Mouse (Mus musculus) heart, postnatal 14 days (tissue): Measurements from ENCODE around the gene Retsat. TPM values are rescaled to one million over a fixed set of nuclear protein-coding genes. Genes with fewer than 3 reads are reported as not detected.

Experiments used
- DNase-seq, 2 experiments: peaks; one replicate each; pipeline ENCODE4 v3.0.0; 2021 to 2022
- intact Hi-C: fragments of 180-260 bp; cut with DNase I; formaldehyde crosslinking; loops from one replicate; pipeline ENCODE4 v1.15.1; 2025
- total RNA-seq, 2 experiments: library from RNA; stranded (reverse); gene quantifications; 2 replicates each; pipeline ENCODE4 v1.2.3; 2021

Gene Retsat
- total RNA-seq, 2 experiments from 2014 or later, result 164 to 166 TPM

DNA sequence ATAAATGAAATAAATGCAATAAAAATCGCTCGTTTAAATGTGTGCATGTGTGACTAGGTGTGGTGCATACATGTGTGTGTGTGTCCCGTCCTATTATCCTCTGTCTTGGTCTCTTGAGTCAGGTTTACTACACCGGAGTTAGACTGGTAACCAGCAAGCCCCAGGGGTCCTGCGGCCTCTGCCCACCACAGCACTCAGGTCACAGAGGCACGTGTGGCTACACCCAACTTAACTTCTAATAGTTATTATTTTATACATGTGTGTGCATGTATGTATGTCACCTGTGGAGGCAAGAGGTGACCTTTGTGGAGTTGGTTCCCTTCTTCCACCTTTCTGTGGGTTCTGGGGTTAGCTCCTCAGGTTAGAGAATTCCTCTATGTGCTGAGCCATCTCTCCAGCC lies 56.1 kb downstream of the Retsat start:
- intact Hi-C loops, result loop anchor here (10.0 kb wide), 1 partner anchor 570 kb away; the partner anchor contains the start of gene Dnah6
- no peak for DNase-seq

DNA sequence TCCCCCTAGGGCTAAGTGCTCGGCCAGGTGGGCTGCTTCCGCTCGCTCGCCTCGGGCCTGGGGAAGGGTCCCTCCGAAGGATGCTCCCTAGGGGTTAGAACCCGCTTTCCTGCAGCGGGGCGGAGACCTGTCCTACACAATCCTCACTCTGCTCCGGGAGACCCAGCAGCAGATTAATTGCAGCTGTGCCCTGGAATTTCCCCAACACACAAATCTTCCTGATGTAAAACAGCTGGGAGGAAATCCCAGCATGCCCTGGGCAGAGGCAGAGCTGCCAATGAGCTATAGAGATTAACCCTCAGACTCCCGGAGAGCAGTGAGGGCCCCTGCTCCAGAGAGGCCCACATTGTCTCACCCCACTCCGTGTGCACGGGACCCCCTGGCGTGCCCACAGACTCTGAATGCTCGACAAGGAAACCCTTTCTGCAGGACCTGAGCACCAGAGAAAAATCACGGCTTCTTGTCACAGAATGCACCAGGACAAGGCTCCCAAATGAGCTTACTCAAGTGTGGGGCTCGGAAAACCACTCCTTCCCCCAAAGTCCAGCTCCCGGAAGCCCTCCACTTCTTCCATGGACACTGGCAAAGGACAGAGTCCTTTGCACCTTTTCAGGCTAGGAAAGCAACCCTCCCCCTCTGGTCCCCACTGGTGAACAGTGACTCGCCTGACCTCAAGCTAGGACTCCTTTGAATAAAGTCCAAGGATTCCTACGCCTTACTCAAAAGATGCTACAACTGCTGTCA lies 57.2 kb downstream of the Retsat start:
- intact Hi-C loops, result loop anchor here (10.0 kb wide), 1 partner anchor 569 kb away; the partner anchor contains the start of gene Dnah6
- DNase-seq, result peak; percentile 73 to 82

DNA sequence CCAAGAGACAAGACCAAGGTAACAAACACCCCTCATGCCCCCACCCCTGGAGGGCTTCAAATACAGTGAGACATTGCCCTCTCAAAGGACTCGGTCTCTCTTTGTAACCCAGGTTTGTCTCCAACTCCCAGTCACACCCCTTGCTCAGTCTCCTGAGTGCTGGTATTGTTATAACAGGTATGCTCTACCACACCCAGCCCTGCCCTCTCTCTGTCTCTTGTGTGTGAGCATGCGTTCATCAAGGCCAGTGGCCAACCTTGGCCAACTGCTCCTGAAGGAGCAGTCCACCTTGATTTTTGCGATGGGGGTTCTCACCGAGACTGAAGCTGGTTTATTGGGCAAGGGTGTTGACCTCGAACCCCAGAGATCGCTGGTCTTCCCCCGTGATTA lies 57.8 kb downstream of the Retsat start:
- no peak for DNase-seq
- intact Hi-C loops, result loop anchor here (10.0 kb wide), 1 partner anchor 569 kb away; the partner anchor contains the start of gene Dnah6

DNA sequence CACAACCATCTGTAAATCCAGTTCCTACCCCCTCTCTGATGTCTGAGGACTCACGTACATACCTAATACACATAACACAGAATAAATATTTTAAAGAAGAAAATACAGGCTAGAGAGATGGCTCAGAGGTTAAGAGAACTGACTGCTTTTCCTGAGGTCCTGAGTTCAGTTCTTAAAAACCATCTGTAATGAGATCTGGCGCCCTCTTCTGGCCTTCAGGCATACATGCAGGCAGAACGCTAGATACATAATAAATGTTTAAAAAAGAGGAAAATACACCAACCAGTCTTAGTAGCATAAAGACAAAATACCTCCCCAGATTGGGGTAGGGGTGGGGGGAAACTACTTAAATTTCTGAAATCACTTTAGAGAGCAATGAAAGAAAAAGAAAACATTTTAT lies 59.7 kb downstream of the Retsat start:
- intact Hi-C loops, result loop anchor here (10.0 kb wide), 1 partner anchor 567 kb away; the partner anchor contains the start of gene Dnah6
- DNase-seq, result peak in 1 of 2 experiments; percentile 52

Other genes with a start within 250 kb of the Retsat start
- gene Tmem150a, start 243.0 kb upstream of the Retsat start, total RNA-seq, result 10 to 100 TPM; 14.7 to 17.6 TPM
- 10 to 100 TPM; 45.5 to 46.5 TPM for gene Rnf181, start 231.5 kb upstream of the Retsat start, total RNA-seq
- gene Vamp5, start 218.0 kb upstream of the Retsat start, total RNA-seq, result 10 to 100 TPM; 48.8 to 54.0 TPM
- gene Vamp8, start 207.8 kb upstream of the Retsat start, total RNA-seq, result 10 to 100 TPM; 71.0 to 75.5 TPM
- gene Ggcx, start 184.2 kb upstream of the Retsat start, total RNA-seq, result 10 to 100 TPM; 29.8 to 32.5 TPM
- gene Mat2a, start 158.9 kb upstream of the Retsat start, total RNA-seq, result 100 to 1,000 TPM; 186 to 202 TPM
- under 1 TPM in 1 of 2 experiments, not detected in 1; 0.29 TPM for gene Sh2d6, start 76.8 kb upstream of the Retsat start, total RNA-seq
- gene Capg, start 54.1 kb upstream of the Retsat start, total RNA-seq, result 10 to 100 TPM in 1 of 2 experiments, 1 to 10 TPM in 1; 9.9 to 10.0 TPM
- 10 to 100 TPM; 16.7 to 19.2 TPM for gene Elmod3, start 62 bp upstream of the Retsat start, total RNA-seq
- 10 to 100 TPM; 46.4 to 47.6 TPM for gene Tgoln1, start 18.5 kb downstream of the Retsat start, total RNA-seq
- 10 to 100 TPM; 15.0 to 17.8 TPM for gene Tcf7l1, start 190.8 kb downstream of the Retsat start, total RNA-seq